Mouse (Mus musculus) thymus, postnatal 0 days (tissue): ENCODE data around the gene Il1rl1. TPM values are rescaled to one million over a fixed set of nuclear protein-coding genes. Genes with fewer than 3 reads are reported as not detected.

Experiments
- DNase-seq: peaks from one replicate; pipeline ENCODE4 v3.0.0-alpha.2; 2015; ENCODE audit warnings: low spot score
- polyA plus RNA-seq: library from polyadenylated mRNA; unstranded; fragments of >200 nt; fragmentation: Nextera tagmentation; extraction: Ambion mirVana; gene quantifications from 2 replicates; pipeline ENCODE4 v1.2.1, GENCODE M21; 2015

Il1rl1 gene
- polyA plus RNA-seq, result 0.38 and 0.41 TPM in 2 replicates

DNA sequence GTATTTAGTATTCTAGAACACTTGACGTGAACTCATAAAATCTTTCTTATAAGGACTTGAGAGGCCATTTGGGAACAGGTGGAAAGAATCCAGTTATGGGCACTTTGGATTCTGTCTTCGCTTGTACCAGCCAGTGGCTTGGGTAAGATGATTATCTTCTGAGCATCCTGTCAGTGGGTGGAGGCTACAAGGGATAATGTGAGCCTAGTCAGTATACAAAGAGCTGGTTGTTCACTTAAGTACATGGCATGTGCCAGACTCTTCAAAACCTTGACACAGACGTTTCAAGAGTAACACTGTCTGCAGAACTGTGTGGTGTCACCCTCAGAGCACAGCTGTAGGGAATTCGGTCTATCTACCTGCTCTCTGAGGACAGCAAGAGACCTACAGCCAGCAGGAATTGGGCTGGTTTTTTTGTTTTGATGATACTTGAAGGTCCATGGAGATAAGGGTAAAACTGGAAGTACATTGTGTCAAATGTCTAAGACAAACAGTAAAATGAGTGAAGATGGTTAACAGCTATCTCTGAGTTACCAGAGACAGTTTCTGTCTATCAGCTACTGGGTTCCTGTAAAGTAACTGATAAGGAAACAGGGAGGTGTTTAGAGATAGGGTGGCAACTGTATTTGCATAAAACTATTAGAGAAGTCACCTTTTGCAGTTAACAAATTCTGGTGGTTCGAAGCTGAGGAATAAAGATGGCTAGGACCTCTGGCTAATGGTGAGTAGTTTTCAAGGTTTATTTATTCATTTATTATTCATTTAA is at the start of gene Il1rl1:
Gene Il1rl1 (plus strand): TSS at position 661 of the 766 bp plus-strand sequence.
- no peak for DNase-seq

DNA sequence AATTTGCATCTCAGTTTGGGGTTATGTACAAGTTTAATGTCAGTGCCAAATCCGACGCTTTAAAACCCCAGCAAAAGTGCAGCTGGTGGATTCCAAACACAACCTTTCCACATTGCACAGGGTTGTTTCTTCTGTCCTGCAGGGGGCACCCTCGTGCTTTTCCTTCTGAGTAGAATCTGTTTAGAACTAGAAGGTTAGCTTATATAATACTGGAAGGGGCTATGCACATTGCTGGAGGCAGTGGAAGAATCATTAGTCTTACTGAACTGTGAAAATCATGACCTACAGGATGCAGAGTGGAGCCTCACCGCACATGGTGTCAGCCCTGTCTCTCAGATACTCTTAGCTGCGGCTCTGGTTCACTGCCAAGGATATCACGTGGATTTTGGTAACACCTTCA is 49.3 kb upstream of the Il1rl1 start:
- DNase-seq, result peak; percentile 76

DNA sequence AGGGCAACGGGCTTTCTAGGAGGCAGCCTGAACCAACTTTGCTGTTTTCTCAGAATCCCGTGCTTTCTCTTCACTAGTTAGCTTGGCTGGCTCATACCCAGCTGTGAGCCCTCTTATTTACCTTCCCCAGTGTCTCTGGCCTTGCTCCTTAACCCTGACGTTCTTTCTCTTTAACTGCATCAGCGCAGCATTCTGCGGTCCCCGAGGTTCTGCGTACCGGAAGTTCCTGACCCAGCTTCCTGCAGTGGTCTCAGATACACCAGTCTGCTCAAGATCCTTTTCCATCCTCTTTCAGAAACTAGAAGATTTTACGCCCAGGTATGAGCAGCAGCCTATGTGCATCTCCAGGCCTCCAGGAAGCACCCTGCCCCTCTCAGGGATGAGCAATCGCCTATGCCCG is 48.4 kb upstream of the Il1rl1 start:
- peak; percentile 24 for DNase-seq

DNA sequence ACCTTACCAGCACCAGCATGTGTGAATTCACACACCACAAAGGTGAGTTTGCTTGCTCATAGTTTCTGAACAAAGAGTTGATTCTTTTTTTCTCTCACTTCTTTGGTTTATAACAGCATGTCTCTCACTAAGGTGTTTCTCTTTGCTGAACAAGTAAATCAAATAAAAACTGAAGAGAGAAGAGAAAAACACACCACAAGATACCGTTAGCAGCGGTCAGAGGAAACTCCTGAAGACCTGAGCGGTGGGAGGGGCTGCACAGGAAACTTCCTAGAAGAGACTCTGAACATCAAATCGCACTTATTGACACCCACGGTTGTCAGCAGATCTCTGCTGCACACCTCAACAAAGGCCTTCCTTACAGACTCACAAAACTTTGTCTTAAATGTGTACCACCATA is 46.5 kb upstream of the Il1rl1 start:
- DNase-seq, result no peak

DNA sequence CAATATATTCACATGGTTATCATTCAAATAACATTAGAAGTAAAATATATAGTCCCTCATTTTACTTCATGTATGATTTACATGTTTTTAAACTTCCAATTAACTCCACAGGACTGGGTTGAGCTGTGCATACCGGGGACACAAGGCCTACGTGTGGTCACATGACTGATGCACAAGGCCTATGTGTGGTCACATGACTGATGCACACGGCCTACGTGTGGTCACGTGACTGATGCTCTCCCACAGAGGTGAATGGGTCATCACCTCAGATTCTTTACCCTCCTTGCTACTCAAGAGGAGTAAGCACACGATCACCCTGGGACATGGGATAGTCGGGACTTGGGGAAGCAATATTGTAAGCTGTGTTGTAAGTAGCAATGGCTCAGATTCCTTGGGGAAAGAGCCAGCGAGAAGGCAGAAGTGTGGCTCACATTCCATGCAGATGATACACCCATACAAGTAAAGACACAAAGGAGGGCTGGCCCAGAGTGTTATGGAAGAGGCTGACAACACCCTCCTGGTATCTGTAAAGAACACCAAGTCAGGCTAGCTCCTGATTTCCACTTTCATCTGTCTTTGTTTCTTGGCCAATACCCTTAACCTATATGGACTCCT is 44.3 kb upstream of the Il1rl1 start:
- no peak for DNase-seq

DNA sequence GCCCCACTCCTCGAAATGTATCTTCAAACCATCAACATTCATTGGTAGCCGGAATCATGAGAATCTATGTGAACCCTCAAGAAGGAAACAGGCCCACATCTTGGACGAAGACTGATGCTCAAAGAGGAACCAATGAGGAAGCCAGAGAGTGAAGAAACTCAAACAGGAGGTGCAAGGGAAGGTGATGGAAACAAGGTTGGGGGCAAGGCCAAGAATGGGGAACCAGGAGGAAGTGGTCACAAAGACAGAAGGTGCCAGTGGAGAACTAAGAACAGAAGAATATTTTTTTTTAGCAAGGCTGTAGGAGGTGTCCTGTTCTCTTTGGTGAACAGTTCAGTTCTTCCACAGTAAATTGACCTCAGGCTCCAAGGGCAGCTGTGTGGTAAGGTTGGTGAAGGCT is 38.0 kb upstream of the Il1rl1 start:
- no peak for DNase-seq

DNA sequence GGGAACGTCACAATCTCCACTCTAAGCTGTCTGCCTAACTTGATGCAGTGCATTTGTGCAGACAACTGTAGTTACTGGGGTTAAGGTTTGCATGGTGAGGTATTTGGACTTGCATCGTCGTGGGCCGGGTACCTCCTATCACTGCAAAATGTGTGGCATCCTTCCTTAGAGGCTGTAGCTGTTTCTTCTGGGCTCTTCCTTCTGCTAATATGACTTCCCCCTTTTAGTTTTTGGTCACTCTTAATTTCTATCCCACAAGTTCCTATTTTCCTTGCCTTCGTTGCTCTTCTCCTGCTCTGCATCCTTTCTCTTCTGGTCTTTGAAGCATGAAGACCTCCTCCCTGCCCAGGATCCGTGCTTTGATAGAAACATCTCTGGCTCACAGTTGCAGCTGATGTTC is 36.8 kb upstream of the Il1rl1 start:
- DNase-seq, result no peak

DNA sequence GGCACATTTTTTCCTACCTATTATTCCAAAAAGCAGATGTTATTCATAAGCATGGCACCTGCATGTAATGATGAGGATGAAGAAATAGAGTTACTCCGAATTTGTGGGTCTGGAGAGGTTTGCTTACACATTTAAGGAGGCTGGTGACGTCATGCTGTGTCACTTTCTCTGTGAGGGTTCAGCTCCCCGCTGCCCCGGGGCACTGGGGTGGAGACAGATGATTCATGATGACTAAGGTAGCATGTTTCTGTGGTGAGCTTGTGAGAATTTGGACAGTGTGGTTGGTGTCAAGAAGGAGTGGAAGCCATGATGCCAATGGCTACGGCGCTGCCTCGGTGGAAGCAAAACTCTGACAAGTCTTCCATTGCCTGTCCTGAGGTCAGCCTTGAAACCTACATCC is 36.2 kb upstream of the Il1rl1 start:
- no peak for DNase-seq

DNA sequence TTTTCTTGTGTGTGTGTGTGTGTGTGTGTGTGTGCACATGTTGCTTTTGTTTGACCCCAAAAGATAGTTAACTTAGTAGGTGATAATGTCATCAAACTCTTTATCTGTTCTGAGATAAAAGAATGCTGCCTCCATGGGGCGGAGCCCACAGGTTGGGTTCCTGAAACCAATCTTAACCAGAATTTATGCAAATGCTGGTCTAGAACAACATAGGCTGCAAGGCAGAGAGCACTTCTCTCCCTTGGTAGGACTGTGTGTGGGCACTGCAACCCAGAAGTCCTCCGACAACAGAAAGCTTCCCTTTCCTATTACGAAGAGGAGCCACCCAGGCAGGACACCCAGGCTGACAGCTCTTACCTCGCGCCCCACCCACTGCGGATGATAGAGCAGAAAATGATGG is 29.7 kb upstream of the Il1rl1 start:
- DNase-seq, result no peak

DNA sequence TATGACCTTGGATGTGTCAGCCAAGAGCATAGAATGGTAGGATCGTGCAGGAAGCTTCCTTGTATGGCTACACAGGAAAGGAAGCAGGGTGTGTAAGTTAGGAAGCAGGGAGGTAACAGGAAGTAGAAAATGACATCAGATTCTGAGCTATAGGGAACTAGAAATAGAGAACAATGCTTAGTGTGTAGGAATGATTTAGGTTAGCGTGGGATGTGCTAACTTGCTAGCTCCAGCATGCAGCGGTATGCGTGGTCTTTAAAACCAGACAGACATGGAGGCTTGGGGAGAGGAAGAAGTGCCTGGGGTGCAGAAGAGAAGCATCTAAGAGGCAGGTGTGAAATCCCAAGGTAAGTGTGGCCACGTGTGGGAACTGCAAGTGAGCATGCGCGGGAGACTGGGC is 24.7 kb upstream of the Il1rl1 start:
- no peak for DNase-seq

DNA sequence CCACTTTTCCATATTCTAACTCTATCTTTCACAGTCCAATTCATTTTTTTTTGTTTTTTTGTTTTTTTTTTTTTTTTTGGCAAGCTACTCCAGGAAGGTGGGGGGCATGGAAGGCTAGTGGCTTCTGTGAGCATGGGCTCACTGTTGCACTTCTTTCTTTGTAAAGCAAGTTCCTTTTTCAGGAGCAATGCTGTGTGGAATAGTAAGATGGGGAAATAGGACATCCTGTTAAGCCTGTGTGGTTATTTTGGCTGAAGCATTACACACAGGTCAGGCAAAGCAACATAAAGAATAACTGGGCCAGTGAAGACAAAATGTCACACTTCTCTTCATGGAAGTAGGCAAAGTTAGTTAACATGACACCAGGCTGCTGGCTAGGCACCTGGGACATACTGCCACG is 19.5 kb upstream of the Il1rl1 start:
- DNase-seq, result no peak

DNA sequence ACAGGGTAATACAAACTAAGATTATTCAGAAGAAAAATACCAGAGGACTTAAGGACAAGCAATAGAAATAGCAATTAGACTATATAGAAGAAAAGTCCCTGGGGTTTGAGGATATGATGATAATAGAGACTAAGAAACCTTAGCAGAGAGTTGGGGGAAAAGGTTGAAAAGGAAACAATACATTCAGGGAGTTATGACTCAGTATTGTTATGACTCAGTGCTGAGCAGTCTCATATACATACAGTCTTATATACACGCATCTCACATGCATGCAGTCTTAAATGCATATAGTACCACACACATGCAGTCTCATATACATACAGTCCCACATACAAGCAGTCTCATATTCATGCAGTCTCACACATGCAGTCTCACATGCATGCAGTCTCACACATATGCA is 16.3 kb upstream of the Il1rl1 start:
- no peak for DNase-seq

DNA sequence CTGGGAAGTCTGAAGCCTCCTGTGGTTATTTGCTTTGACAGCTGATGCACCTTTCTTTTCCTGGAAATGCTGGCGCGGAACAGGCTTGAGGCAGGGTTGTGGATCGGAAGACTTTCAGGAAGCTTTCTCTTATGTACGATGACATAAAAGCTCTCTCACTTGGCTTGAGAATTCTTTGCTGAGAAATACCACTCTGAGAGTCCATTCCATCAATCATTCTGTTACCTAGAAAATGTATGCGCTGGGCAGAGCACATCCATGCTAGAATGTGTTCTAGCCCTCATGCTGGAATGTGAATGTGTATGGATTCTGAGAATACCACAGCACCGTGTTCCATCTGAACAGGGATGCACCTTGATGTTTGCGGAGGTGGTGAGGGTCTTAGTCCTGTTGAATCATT is 15.1 kb upstream of the Il1rl1 start:
- no peak for DNase-seq

DNA sequence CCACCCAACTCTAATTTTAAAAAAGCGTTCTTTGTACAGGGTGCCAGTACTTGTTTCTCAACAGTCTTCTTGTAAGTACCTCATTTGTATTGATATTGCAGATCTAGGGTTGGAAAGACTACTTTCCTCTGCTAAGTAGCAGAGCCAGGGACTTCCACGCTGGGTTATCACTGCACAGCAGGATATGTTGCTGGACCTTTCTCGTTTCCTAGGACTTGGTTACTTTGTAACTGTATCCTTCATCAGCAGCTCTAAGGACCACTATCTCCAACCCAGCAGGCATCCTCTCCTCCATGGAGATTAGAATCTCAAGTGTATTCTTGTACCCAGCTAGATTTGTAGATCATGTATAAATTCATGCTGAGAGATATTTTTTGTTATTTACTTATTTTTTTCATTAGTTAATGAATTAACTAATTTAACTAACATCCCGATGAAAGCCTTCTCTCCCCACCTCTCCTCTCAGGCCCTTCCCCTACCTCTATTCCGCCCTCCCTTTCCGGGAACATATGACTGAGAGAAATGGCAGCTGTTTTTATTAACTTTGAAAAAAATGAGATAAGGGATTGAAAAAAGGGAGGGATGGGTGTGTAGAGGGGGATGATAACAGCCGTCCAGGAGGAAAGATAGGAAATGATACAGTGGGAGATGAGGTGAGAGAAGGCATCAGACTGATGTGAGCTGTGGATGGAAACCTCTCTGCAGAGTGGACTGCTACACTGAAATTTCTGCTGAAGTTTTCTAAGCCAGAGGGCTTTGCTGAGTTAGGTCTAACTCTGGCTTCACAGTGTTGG is 14.3 kb upstream of the Il1rl1 start:
- no peak for DNase-seq

DNA sequence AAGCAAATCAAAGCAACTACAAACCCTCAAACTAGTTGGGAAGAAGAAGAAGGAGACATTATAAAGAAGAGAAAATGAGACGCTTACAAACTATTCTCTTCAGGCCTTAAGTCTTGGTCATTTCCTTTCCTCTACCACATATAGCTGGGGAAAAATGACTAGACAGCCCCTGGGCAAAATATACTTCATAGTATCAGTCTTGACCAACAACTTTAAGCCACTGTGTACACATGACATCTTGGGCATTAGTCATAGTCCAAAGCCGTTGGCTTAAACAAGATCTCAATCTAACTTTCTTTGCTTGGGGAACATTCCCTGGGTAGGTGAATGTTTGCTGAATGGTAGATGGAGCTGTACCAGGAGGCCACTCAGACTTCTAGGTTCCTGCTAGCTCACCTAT is 12.3 kb upstream of the Il1rl1 start:
- DNase-seq, result no peak

DNA sequence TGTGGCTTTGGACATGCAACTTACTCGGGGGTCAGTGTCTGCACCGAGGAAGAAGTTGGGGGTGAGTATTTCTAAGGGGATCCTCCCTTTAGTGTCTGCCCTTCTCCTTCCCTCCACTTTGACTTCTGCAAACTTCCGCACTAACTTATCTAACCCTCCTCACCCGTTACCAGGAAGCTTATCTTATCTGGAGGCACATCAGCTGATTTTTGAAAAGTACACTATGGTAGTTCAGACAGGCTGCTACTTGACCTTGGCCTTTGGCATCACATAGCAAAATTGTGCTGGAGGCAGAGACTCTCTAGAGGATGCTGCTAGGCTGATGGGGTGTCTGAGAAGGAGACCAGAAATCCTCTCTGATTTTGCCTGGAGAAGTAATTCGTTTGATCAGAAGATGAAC is 10.9 kb upstream of the Il1rl1 start:
- DNase-seq, result no peak

DNA sequence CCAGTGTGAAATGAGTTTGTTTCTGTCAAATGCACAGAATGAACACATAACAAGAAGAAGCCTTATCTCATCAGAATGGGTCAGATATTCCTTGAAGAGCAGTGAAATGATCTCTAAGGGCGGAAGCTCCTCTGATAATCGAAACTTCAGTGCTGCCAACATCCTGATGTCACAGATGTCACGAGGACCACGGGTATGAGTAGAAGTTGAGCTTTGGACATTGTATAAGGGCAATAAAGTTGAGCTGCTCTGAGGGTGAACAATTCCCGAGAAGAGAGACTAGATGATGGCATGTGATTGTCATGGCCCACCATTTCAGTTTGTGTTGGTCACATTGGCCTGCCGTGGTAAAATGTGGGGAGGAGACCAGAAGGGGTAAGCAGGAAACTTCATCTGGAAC is 5.5 kb upstream of the Il1rl1 start:
- DNase-seq, result no peak

DNA sequence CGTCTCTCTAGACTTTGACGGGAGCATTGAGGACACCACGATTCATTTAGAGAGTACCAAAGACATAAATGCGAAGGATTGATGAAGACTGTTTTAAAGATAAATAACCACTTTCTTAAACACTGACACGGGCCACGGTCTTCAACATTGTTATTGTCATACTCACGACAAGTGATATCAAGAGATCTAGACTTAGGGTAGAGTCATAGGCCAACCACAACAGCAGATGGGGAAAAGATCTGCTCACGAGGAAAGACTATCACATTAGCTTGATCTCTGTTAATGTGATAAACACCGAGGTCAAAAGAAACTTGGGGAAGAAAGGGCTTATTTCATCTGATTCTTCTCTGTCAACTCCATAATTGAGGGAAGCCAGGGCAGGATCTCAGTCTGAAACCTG is 2.1 kb upstream of the Il1rl1 start:
- DNase-seq, result no peak

DNA sequence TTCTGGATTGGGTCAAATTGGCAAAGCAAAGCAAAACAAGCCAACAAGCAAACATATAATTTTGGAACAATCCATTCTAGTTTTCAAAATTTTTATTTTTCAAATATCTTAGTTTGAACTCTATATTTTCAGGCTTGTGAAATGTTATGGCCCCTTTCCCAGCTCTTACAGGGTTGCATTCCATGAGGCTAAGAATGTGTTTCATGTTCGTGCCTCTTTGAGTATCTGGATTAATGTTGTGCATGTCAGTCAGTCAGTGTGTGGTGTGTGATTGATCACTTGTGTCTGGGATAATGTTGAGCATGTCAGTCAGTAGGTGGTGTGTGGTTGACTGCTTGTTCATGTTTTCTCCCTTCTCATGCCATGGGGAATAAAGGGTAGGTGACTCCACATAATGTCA is 1.5 kb upstream of the Il1rl1 start:
- DNase-seq, result no peak

DNA sequence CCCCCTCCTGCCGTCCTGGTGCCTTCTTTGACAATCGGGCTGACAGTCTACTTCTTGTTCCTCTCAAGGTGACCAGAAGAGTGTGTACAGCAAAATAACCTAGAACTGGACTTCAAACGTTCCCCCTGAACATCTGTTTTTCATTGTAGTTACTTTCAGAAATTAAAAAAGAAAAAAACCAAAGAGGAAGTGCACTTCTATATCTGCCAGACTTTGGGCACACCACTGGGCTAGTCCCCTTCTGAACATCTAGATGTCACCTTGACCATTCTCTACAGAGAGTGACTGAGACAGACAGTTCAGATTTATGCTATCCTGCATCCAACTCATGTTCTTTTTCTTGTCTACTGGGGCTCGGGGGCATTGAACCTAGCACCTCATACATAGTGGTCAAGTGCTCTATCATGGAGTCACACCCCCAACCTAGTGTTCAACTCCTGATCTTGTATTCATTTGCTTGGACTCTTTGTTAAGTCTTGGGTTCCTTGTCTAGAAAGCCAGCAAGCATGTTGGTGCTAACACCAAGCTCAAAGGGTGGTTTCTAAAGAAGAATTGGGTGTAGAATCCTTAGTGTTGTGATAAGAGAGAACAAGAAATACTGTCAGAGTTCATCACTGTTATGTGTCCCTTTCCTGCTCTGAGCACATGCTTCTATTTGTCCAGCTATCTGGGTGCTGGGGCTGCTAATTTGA is 919 bp downstream of the Il1rl1 start:
- no peak for DNase-seq

DNA sequence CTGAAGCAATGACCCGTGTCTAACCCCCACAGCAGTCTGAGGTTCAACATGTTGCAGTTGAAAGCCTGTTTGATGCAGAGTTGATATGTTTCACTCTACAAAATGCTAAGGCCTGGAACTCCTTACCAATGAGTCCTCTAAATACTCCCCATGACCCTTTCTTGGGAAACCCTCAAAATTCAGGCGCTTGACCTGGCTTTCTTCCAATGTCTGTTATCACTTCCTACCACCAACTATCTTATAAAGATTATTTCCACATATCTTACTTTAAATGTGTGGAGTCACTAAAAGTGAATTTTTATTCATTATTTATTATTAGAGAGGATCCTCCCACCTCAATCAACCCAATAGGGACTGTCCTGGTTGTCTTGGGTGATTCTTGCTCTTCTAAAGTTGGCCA is 2.8 kb downstream of the Il1rl1 start:
- no peak for DNase-seq

DNA sequence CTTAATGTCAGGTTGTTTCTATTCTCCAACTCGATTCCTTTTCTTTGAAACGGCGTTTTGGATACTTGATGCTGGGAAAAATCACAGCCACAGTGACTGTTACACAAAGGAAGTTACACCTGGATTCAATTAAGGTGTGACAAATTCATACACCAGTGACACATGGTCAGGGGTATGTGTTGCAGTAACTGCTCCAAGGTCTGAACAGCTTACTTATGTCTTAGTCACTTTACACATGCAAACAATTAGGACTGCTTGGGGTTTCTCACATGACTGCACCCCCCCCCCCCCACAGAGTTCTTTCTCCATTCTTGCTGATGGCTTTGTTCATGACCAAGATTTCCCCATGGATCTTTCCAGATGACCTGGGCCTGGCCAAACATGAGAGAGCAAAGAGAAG is 6.6 kb downstream of the Il1rl1 start:
- DNase-seq, result no peak
